Mouse (Mus musculus) testis, adult 2 months (tissue): ENCODE data around the gene Sla2.

Source experiments
- CTCF ChIP-seq: fragments of 200-500 bp; IDR thresholded peaks from 2 replicates; pipeline ENCODE4 v1.5.1; 2012; ENCODE audit warnings: low read depth, mild to moderate bottlenecking, inconsistent platforms, low read length, moderate library complexity; ENCODE audit not compliant: control insufficient read depth, insufficient read depth, insufficient replicate concordance
- POLR2A ChIP-seq: fragments of 200-500 bp; IDR thresholded peaks from 2 replicates; pipeline ENCODE4 v1.6.1; 2012; ENCODE audit warnings: low read depth, mild to moderate bottlenecking, inconsistent platforms, low read length, moderate library complexity; ENCODE audit not compliant: control insufficient read depth

GRCm38 (mm10) chr2:156894496-156895265 is 7.7 kb upstream of the Sla2 start:
- TF ChIP-seq CTCF (no peak), POLR2A (no peak)
